Mouse (Mus musculus) bone marrow, adult 2 months (tissue): Measurements from ENCODE around the gene Tex261.

Experiments used
- CTCF ChIP-seq: fragments of 200-500 bp; IDR thresholded peaks from 2 replicates; pipeline ENCODE4 v1.5.1; 2011; ENCODE audit warnings: low read length, control low read depth; ENCODE audit not compliant: control insufficient read depth, insufficient read depth
- POLR2A ChIP-seq: fragments of 200-500 bp; IDR thresholded peaks from 2 replicates; pipeline ENCODE4 v1.6.1; 2011; ENCODE audit warnings: low read depth, mild to moderate bottlenecking, control low read depth, low read length, borderline replicate concordance; ENCODE audit not compliant: control insufficient read depth

DNA sequence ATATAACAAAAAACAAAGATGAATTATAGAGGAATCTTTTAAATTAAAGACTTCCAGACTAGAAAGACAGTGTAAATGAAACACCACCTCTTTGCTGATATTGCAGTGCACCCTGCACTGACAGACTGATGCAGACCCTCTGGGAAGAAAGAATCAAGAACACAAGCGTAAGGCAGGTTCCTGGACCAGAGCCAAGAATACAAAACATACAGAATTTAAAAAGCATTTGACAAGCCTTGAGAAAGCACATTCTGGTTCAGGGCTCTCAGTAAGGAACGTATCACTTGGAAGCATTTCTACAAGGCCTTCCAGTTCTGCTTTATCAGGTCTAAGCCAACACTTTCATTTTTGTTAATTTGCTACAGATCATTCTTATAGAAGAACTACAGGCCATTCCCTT, 46.2 kb upstream of the Tex261 start:
- TF ChIP-seq CTCF (no peak), POLR2A (no peak)
